Mouse (Mus musculus) gastrocnemius, adult 18-20 months (tissue): ENCODE data around the gene Tnk1. TPM values are rescaled to one million over a fixed set of nuclear protein-coding genes. Genes with fewer than 3 reads are reported as not detected.

Source experiments
- DNase-seq: peaks from one replicate; pipeline ENCODE4 v3.0.0; 2021; ENCODE audit warnings: low spot score
- total RNA-seq, 2 experiments: library from RNA; stranded (reverse); gene quantifications; 2 replicates each; pipeline ENCODE4 v1.2.3; 2021

Tnk1 gene
- total RNA-seq, 2 experiments from 2014 or later = 0.07 TPM; not detected in 1

GRCm38 (mm10) chr11:69837952-69838713 is 20.4 kb downstream of the Tnk1 start, which contains the start of gene Tmem256:
Gene Tmem256, plus strand, starts transcription at chr11:69838514.
- peak; percentile 98 for DNase-seq

DNA sequence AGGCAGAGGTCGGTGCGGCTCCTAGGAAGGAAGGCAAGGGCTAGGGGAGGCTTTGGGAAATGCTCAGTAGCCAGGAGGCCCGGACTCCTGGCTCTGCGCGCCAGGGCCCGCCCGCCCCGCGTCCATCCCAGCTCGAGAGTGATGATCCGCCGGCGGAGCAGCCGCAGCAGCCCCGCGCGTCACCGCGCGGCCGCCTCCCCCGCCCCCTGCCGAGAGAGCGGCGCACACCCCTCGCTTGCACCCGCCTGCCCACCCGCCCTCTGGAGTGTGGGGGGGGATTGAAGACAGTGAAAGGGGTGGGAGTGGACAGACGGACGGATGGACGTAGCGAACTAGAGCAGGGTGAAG is 21.0 kb downstream of the Tnk1 start, which contains the start of gene Nlgn2:
Gene Nlgn2 (minus strand): TSS at position 181 of the 348 bp plus-strand sequence.
- DNase-seq = no peak

- DNase-seq = peak; percentile 36
These were observed 21.6 kb downstream of the Tnk1 start for GRCm38 (mm10) chr11:69836703-69837576.

- DNase-seq = no peak
These were observed 22.6 kb downstream of the Tnk1 start for GRCm38 (mm10) chr11:69835966-69836335.

GRCm38 (mm10) chr11:69835326-69835965 is 23.1 kb downstream of the Tnk1 start:
- DNase-seq = no peak

DNA sequence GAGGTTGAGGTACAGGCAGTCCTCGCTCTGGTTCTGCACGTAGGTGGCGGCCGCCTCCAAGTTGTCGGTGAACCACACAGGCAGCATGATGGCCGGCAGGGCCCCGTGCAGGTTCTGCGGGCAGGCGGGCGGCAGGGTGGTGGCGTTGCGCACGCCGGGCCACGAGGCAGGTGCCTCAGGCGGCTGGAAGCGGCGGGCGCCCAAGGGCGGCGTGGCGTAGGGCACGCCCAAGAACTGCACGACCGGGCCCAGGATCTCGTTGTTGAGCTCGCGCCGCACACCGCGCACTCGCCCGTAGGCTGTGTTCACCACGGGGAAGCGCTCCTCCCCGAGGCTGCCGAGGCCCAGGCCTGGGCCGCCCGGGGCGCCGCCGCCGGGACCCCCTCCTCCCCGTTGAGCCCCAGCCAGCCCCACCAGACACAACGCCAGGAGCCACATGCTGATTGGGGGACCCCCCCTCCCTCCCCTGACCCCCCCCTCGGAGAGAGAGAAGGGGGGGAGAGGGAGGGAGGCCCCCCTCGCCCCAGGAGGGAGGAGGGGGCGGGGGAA is 24.5 kb downstream of the Tnk1 start:
- DNase-seq = no peak

DNA sequence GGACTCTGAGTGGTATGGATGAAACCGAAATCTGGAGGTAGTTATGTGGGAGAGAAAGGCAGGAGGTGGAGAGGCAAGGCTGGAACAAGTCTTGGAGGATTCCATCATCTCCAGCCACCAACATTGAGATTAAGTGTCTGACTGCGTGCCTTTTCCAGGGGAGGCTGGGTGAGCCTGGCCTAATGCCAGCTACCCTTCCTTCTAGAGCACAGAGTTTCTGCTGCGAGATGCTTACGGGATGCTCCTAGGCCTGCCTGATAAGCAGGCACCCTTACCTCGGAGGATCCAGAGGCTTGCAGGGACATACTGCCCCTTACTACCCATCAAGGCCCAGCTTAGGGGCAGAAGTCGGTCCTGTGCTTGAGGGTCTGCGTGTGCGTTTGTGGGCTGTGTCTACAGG is 25.0 kb downstream of the Tnk1 start:
- DNase-seq = no peak

DNA sequence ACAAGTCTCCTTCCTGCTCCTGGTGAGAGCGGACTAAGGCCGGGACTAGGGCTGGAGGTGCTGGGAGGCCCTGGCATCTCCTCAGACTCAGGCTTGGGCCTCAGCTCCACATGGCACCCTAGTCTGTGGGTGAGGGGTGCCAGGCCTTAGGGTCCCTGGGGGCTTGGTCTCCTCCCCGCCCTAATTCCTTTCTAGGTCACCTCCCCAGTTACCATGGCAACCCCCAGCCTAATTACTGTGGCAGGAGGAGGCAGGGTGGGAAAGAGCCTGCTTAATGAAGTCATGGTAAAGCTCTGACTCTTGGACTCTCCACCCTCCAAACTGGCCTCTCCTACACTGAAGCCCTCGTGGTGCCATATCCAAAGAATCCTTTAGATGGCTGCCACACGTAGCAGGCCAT is 29.7 kb downstream of the Tnk1 start:
- no peak for DNase-seq

GRCm38 (mm10) chr11:69823456-69823855 is 35.1 kb downstream of the Tnk1 start:
- DNase-seq = no peak

GRCm38 (mm10) chr11:69822080-69822479 is 36.5 kb downstream of the Tnk1 start, which contains the start of gene Spem1:
Gene Spem1, minus strand, starts transcription at chr11:69822180.
- DNase-seq = no peak

- DNase-seq = no peak
These were observed 39.7 kb downstream of the Tnk1 start for GRCm38 (mm10) chr11:69818871-69819270.

- DNase-seq = no peak
These were observed 40.2 kb downstream of the Tnk1 start, which contains the start of gene Spem2 for GRCm38 (mm10) chr11:69818365-69818764. Gene Spem2, minus strand, starts transcription at chr11:69818465.

GRCm38 (mm10) chr11:69816520-69816919 is 42.0 kb downstream of the Tnk1 start:
- DNase-seq = no peak

DNA sequence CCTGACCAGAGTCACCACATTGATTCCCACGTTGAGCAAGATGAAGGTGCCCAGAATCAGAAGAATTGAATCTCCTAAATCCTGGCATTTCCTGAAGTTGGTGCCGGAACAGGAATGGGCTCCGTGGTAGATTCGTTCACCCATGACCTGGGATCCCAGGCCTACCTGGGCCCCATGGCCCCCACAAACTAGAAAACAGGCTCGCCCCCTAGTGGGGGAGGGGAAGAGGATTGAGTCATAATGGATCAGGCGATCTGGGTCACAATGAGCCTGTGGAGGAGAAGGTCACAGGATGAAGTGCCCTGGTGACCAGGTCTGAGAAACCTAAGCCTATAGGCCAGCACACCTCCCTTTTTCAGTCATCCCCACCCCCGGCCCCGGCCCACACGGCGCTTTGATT is 43.4 kb downstream of the Tnk1 start, which contains the start of gene Gm39566:
Gene Gm39566 (minus strand): TSS at position 144 of the 400 bp plus-strand sequence.
- no peak for DNase-seq

GRCm38 (mm10) chr11:69810280-69810679 is 48.2 kb downstream of the Tnk1 start:
- DNase-seq = no peak

GRCm38 (mm10) chr11:69807641-69808040 is 50.9 kb downstream of the Tnk1 start:
- DNase-seq = no peak

- DNase-seq = no peak
These were observed 52.2 kb downstream of the Tnk1 start for GRCm38 (mm10) chr11:69806378-69806777.

- no peak for DNase-seq
These were observed 53.3 kb downstream of the Tnk1 start, which contains the start of gene Tmem102 for GRCm38 (mm10) chr11:69804972-69805909. Gene Tmem102, minus strand, starts transcription at chr11:69805624.

DNA sequence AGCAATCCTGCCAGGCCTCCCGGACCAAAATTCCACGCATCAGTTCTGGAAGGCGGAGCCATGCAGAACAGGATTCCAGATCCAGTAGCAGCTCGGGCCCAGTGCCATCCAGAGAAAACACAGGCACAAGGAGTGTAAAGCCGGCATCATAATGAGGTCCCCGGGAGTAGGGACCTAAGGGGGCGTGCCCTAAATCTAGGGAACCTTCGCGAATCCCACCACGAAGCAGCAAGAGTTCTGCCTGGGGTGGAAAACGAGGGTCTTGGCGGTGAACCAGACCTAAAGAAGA is 53.9 kb downstream of the Tnk1 start:
- no peak for DNase-seq
